Mouse (Mus musculus) midbrain, embryonic 13.5 days (tissue): Measurements from ENCODE around the gene Scamp2. TPM values are rescaled to one million over a fixed set of nuclear protein-coding genes. Genes with fewer than 3 reads are reported as not detected.

Experiments
- ATAC-seq: fragments of 200-750 bp; cut with Nextera tagmentation; 2 replicates; pipeline ENCODE4 v1.8.0; 2017; ENCODE audit warnings: mild to moderate bottlenecking, moderate TSS enrichment, moderate library complexity
- H3K27ac ChIP-seq: fragments of 300-500 bp; sonication (generic); 2 replicates; pipeline ENCODE4 v1.5.1; 2015; ENCODE audit warnings: inconsistent platforms, mild to moderate bottlenecking, moderate library complexity
- H3K27me3 ChIP-seq: fragments of 300-500 bp; sonication (generic); 2 replicates; pipeline ENCODE4 v1.6.1; 2015; ENCODE audit warnings: mild to moderate bottlenecking, inconsistent platforms
- H3K36me3 ChIP-seq: fragments of 300-500 bp; sonication (generic); 2 replicates; pipeline ENCODE4 v1.6.1; 2015; ENCODE audit warnings: mild to moderate bottlenecking, inconsistent platforms
- H3K4me1 ChIP-seq: fragments of 300-500 bp; sonication (generic); replicated peaks from 2 replicates; pipeline ENCODE4 v1.6.1; 2015; ENCODE audit warnings: inconsistent platforms
- H3K4me2 ChIP-seq: fragments of 300-500 bp; sonication (generic); replicated peaks from 2 replicates; pipeline ENCODE4 v1.6.1; 2015; ENCODE audit warnings: moderate library complexity, mild to moderate bottlenecking, inconsistent platforms
- H3K4me3 ChIP-seq: fragments of 300-500 bp; sonication (generic); replicated peaks from 2 replicates; pipeline ENCODE4 v1.5.1; 2015; ENCODE audit warnings: mild to moderate bottlenecking, inconsistent platforms
- H3K9ac ChIP-seq: fragments of 300-500 bp; sonication (generic); replicated peaks from 2 replicates; pipeline ENCODE4 v1.6.1; 2015; ENCODE audit warnings: mild to moderate bottlenecking, inconsistent platforms
- H3K9me3 ChIP-seq: fragments of 300-500 bp; sonication (generic); 2 replicates; pipeline ENCODE4 v1.6.1; 2016; ENCODE audit warnings: mild to moderate bottlenecking, inconsistent platforms
- WGBS: fragments of 180-500 bp; shearing (Covaris S2); methylation state at CpG from one replicate; pipeline ENCODE4 v1.1.7; 2015; 5-methylcytosine and 5-hydroxymethylcytosine counted together
- polyA plus RNA-seq: library from polyadenylated mRNA; unstranded; fragments of >200 nt; fragmentation: Nextera tagmentation; extraction: Ambion mirVana; gene quantifications from 2 replicates; pipeline ENCODE4 v1.2.1, GENCODE M21; 2015

The Scamp2 gene
- polyA plus RNA-seq = 54.2 and 57.5 TPM in 2 replicates

GRCm38 (mm10) chr9:57560861-57561710 lies at the start of gene Scamp2:
Gene Scamp2, plus strand, starts transcription at chr9:57560943.
- no peaks in the 10 kb centered on the region for H3K9me3 ChIP-seq
- H3K4me1 ChIP-seq = peaks cover 39% of the 10 kb centered on the region
- H3K4me3 ChIP-seq = peak within 1 kb of the TSS; percentile 51
- peaks cover 5% of the 10 kb centered on the region; the same call in 1 of the 2 replicates for H3K36me3 ChIP-seq
- 1% methylated on average over 37 of the region's 37 CpGs for WGBS
- H3K9ac ChIP-seq = peak within 1 kb of the TSS; percentile 61
- ATAC-seq = peak; percentile 100
- H3K4me2 ChIP-seq = peak within 1 kb of the TSS; percentile 89
- no peaks in the 10 kb centered on the region for H3K27me3 ChIP-seq
- H3K27ac ChIP-seq = peak within 1 kb of the TSS; percentile 91

- ATAC-seq = no peak
These were observed 43.6 kb upstream of the Scamp2 start for GRCm38 (mm10) chr9:57517113-57517512.

GRCm38 (mm10) chr9:57520375-57521055 lies 40.2 kb upstream of the Scamp2 start:
- Histone ChIP-seq H3K27ac (peak overlapping the region; percentile 92), H3K4me2 (peak overlapping the region; percentile 74), H3K4me1 (peaks cover 39% of the 10 kb centered on the region), H3K9me3 (no peaks in the 10 kb centered on the region), H3K27me3 (no peaks in the 10 kb centered on the region), H3K9ac (peak overlapping the region; percentile 98), H3K4me3 (peak overlapping the region; percentile 98), H3K36me3 (no peaks in the 10 kb centered on the region)
- WGBS = 27% methylated on average over 16 of the region's 16 CpGs
- ATAC-seq = peak; percentile 44; the same call in 1 of the 2 replicates

More at GRCm38 (mm10) chr9:57517113-57517512, 43.6 kb upstream of the Scamp2 start:
- H3K4me3 ChIP-seq = no peak overlapping the region
- H3K4me2 ChIP-seq = no peak overlapping the region
- no peaks in the 10 kb centered on the region for H3K36me3 ChIP-seq
- H3K9ac ChIP-seq = no peak overlapping the region
- 2% methylated on average over 3 of the region's 3 CpGs for WGBS
- no peaks in the 10 kb centered on the region for H3K27me3 ChIP-seq
- H3K9me3 ChIP-seq = no peaks in the 10 kb centered on the region
- H3K27ac ChIP-seq = peak overlapping the region; percentile 65; the same call in 1 of the 2 replicates
- H3K4me1 ChIP-seq = peaks cover 11% of the 10 kb centered on the region

- H3K9ac ChIP-seq = peak within 1 kb of the TSS; percentile 98
- peak within 1 kb of the TSS; percentile 92 for H3K27ac ChIP-seq
- peaks cover 44% of the 10 kb centered on the region for H3K4me1 ChIP-seq
- H3K4me3 ChIP-seq = peak within 1 kb of the TSS; percentile 98
- H3K9me3 ChIP-seq = no peaks in the 10 kb centered on the region
- ATAC-seq = peak; percentile 97
- H3K27me3 ChIP-seq = no peaks in the 10 kb centered on the region
- peak within 1 kb of the TSS; percentile 74 for H3K4me2 ChIP-seq
- no peaks in the 10 kb centered on the region for H3K36me3 ChIP-seq
- under 1% methylated on average over 87 of the region's 95 CpGs for WGBS
These were observed 39.5 kb upstream of the Scamp2 start, which contains the start of gene Cox5a for GRCm38 (mm10) chr9:57521056-57521911. Gene Cox5a, plus strand, starts transcription at chr9:57521274.

- Histone ChIP-seq H3K36me3 (no peaks in the 10 kb centered on the region), H3K9me3 (no peaks in the 10 kb centered on the region), H3K4me1 (peaks cover 39% of the 10 kb centered on the region), H3K27ac (peak overlapping the region; percentile 2; the same call in 1 of the 2 replicates), H3K27me3 (no peaks in the 10 kb centered on the region), H3K9ac (peak overlapping the region; percentile 98), H3K4me3 (peak overlapping the region; percentile 98), H3K4me2 (peak overlapping the region; percentile 74)
- WGBS = 40% methylated on average over 7 of the region's 7 CpGs
- ATAC-seq = no peak
These were observed 38.5 kb upstream of the Scamp2 start for GRCm38 (mm10) chr9:57522114-57522860.

GRCm38 (mm10) chr9:57522861-57523246 lies 37.9 kb upstream of the Scamp2 start:
- WGBS = 87% methylated on average over 4 of the region's 4 CpGs
- Histone ChIP-seq H3K4me1 (peaks cover 39% of the 10 kb centered on the region), H3K9me3 (no peaks in the 10 kb centered on the region), H3K9ac (peak overlapping the region; percentile 98; the same call in 1 of the 2 replicates), H3K27me3 (no peaks in the 10 kb centered on the region), H3K36me3 (no peaks in the 10 kb centered on the region), H3K4me2 (peak overlapping the region; percentile 74), H3K27ac (no peak overlapping the region), H3K4me3 (peak overlapping the region; percentile 98)
- no peak for ATAC-seq

- Histone ChIP-seq H3K4me1 (peaks cover 44% of the 10 kb centered on the region), H3K27ac (no peak overlapping the region), H3K9ac (no peak overlapping the region), H3K4me2 (no peak overlapping the region), H3K9me3 (no peaks in the 10 kb centered on the region), H3K36me3 (no peaks in the 10 kb centered on the region), H3K4me3 (no peak overlapping the region), H3K27me3 (no peaks in the 10 kb centered on the region)
- WGBS = 86% methylated on average over 1 of the region's 1 CpGs
- no peak for ATAC-seq
These were observed 37.0 kb upstream of the Scamp2 start for GRCm38 (mm10) chr9:57523754-57524153.

GRCm38 (mm10) chr9:57524439-57524838 lies 36.3 kb upstream of the Scamp2 start:
- no peaks in the 10 kb centered on the region for H3K27me3 ChIP-seq
- ATAC-seq = no peak
- no peak overlapping the region for H3K27ac ChIP-seq
- 0 out of 2 replicates have a peak overlapping the region, but pooled peaks have one; percentile 2 for H3K4me2 ChIP-seq
- no peak overlapping the region for H3K4me3 ChIP-seq
- H3K9ac ChIP-seq = no peak overlapping the region
- H3K9me3 ChIP-seq = no peaks in the 10 kb centered on the region
- 0 out of 2 replicates have a peak, but pooled peaks cover 4% of the 10 kb centered on the region for H3K36me3 ChIP-seq
- H3K4me1 ChIP-seq = peaks cover 45% of the 10 kb centered on the region

- peaks cover 42% of the 10 kb centered on the region for H3K4me1 ChIP-seq
- no peaks in the 10 kb centered on the region for H3K9me3 ChIP-seq
- H3K9ac ChIP-seq = no peak overlapping the region
- WGBS = 87% methylated on average over 2 of the region's 2 CpGs
- no peaks in the 10 kb centered on the region for H3K27me3 ChIP-seq
- H3K4me3 ChIP-seq = no peak overlapping the region
- peaks cover 10% of the 10 kb centered on the region for H3K36me3 ChIP-seq
- no peak overlapping the region for H3K27ac ChIP-seq
- H3K4me2 ChIP-seq = no peak overlapping the region
- ATAC-seq = no peak
These were observed 35.2 kb upstream of the Scamp2 start for GRCm38 (mm10) chr9:57525516-57525915.

- Histone ChIP-seq H3K27me3 (no peaks in the 10 kb centered on the region), H3K4me3 (no peak overlapping the region), H3K4me1 (peaks cover 41% of the 10 kb centered on the region), H3K27ac (no peak overlapping the region), H3K9me3 (no peaks in the 10 kb centered on the region), H3K36me3 (peaks cover 16% of the 10 kb centered on the region), H3K9ac (no peak overlapping the region), H3K4me2 (no peak overlapping the region)
- ATAC-seq = no peak
These were observed 34.3 kb upstream of the Scamp2 start for GRCm38 (mm10) chr9:57526435-57526834.

GRCm38 (mm10) chr9:57531946-57532345 lies 28.8 kb upstream of the Scamp2 start:
- H3K4me2 ChIP-seq = no peak overlapping the region
- no peaks in the 10 kb centered on the region for H3K9me3 ChIP-seq
- no peak for ATAC-seq
- peaks cover 10% of the 10 kb centered on the region for H3K4me1 ChIP-seq
- no peak overlapping the region for H3K4me3 ChIP-seq
- H3K27ac ChIP-seq = no peak overlapping the region
- WGBS = 98% methylated on average over 1 of the region's 1 CpGs
- peaks cover 50% of the 10 kb centered on the region for H3K36me3 ChIP-seq
- H3K9ac ChIP-seq = no peak overlapping the region
- no peaks in the 10 kb centered on the region for H3K27me3 ChIP-seq
